ENCODE assay signal across 21 mouse cellular contexts in genomic region chr14:22069169-22069568, GRCm38 (mm10). TPM values are rescaled to one million over a fixed set of nuclear protein-coding genes. Genes with fewer than 3 reads are reported as not detected.
"Had no signal": no experiment of that assay in that cellular context is flagged by ENCODE, and none has a peak within 500 bp of the region (broad histone marks: within the 10 kb centered on the region; RNA-seq: fewer than 3 reads in every experiment).

No protein-coding gene starts in this region.

- H3K4me3 ChIP-seq: layer of hippocampus, adult 2 months; limb, embryonic 12.5 days; limb, embryonic 15.5 days; liver, embryonic 12.5 days; liver, embryonic 15.5 days; lung, embryonic 15.5 days; megakaryocyte, embryonic 14.5 days; neural tube, embryonic 12.5 days; neural tube, embryonic 15.5 days had no signal

- H3K4me1 ChIP-seq: liver, embryonic 12.5 days; liver, embryonic 15.5 days; lung, embryonic 15.5 days; megakaryocyte, embryonic 14.5 days; neural tube, embryonic 12.5 days had no signal

- H3K4me2 ChIP-seq: limb, embryonic 12.5 days; limb, embryonic 15.5 days; liver, embryonic 12.5 days; liver, embryonic 15.5 days; lung, embryonic 15.5 days; midbrain, embryonic 11.5 days; neural tube, embryonic 12.5 days; neural tube, embryonic 15.5 days had no signal

- DNase-seq: layer of hippocampus, adult 9-11 months; lung, adult 18-20 months; lung, postnatal 10 days; lung, postnatal 36 days; midbrain, embryonic 14.5 days; right cerebral cortex, adult 18-20 months; right cerebral cortex, postnatal 14 days; right cerebral cortex, postnatal 4 days; thymus, adult 18-20 months; thymus, postnatal 36 days had no signal

- ATAC-seq: liver, embryonic 12.5 days had no signal

- H3K9me3 ChIP-seq: limb, embryonic 12.5 days; limb, embryonic 15.5 days; liver, embryonic 12.5 days; liver, embryonic 15.5 days; lung, embryonic 15.5 days; megakaryocyte, embryonic 14.5 days; neural tube, embryonic 12.5 days; neural tube, embryonic 15.5 days had no signal

- H3K27ac ChIP-seq: kidney, postnatal 0 days; layer of hippocampus, adult 2 months; limb, embryonic 12.5 days; limb, embryonic 15.5 days; liver, embryonic 12.5 days; liver, embryonic 15.5 days; lung, embryonic 15.5 days; neural tube, embryonic 12.5 days; neural tube, embryonic 15.5 days had no signal

- H3K27me3 ChIP-seq: liver, embryonic 12.5 days; liver, embryonic 15.5 days; neural tube, embryonic 12.5 days; neural tube, embryonic 15.5 days had no signal

- H3K9ac ChIP-seq: limb, embryonic 12.5 days; limb, embryonic 15.5 days; liver, embryonic 12.5 days; liver, embryonic 15.5 days; lung, embryonic 15.5 days; neural tube, embryonic 12.5 days; neural tube, embryonic 15.5 days had no signal

- H3K36me3 ChIP-seq: limb, embryonic 12.5 days; limb, embryonic 15.5 days; liver, embryonic 12.5 days; liver, embryonic 15.5 days; lung, embryonic 15.5 days; neural tube, embryonic 12.5 days; neural tube, embryonic 15.5 days had no signal

RNA-seq across cellular contexts. Expression of gene Lrmda, which starts 49.7 kb away (rescaled TPM):
- polyA plus RNA-seq: midbrain, embryonic 14.5 days had no signal
